Mouse (Mus musculus): ENCODE results near the gene Me1.
A peak's percentile ranks its signal among the peaks of the same experiment; 100 is the strongest.

The Me1 gene

GRCm38 (mm10) chr9:86710091-86710634 is 14.4 kb upstream of the Me1 start:
- DNase-seq (ENCODE audit: extremely low read depth, insufficient read length, low spot score): no peak

GRCm38 (mm10) chr9:86708921-86709320 is 13.2 kb upstream of the Me1 start:
- DNase-seq (ENCODE audit: extremely low read depth, insufficient read length, low spot score): no peak

GRCm38 (mm10) chr9:86707431-86707830 is 11.7 kb upstream of the Me1 start:
- no peak for DNase-seq (ENCODE audit: extremely low read depth, insufficient read length, low spot score)

- no peak for DNase-seq (ENCODE audit: extremely low read depth, insufficient read length, low spot score)
Observed at GRCm38 (mm10) chr9:86701844-86702243, 6.1 kb upstream of the Me1 start.

- no peak for DNase-seq (ENCODE audit: extremely low read depth, insufficient read length, low spot score)
Observed at GRCm38 (mm10) chr9:86701264-86701663, 5.5 kb upstream of the Me1 start.

- DNase-seq (ENCODE audit: extremely low read depth, insufficient read length, low spot score): peak; percentile 78
Observed at GRCm38 (mm10) chr9:86695199-86695817, 445 bp downstream of the Me1 start.

- DNase-seq (ENCODE audit: extremely low read depth, insufficient read length, low spot score): peak; percentile 7
Observed at GRCm38 (mm10) chr9:86694644-86695043, 1.1 kb downstream of the Me1 start.

- no peak for DNase-seq (ENCODE audit: extremely low read depth, insufficient read length, low spot score)
Observed at GRCm38 (mm10) chr9:86693935-86694334, 1.8 kb downstream of the Me1 start.

GRCm38 (mm10) chr9:86692676-86693075 is 3.1 kb downstream of the Me1 start:
- no peak for DNase-seq (ENCODE audit: extremely low read depth, insufficient read length, low spot score)

GRCm38 (mm10) chr9:86692251-86692650 is 3.5 kb downstream of the Me1 start:
- DNase-seq (ENCODE audit: extremely low read depth, insufficient read length, low spot score): no peak

GRCm38 (mm10) chr9:86691101-86691500 is 4.7 kb downstream of the Me1 start:
- no peak for DNase-seq (ENCODE audit: extremely low read depth, insufficient read length, low spot score)

GRCm38 (mm10) chr9:86683713-86684209 is 12.0 kb downstream of the Me1 start:
- no peak for DNase-seq (ENCODE audit: extremely low read depth, insufficient read length, low spot score)

GRCm38 (mm10) chr9:86682844-86683243 is 12.9 kb downstream of the Me1 start:
- DNase-seq (ENCODE audit: extremely low read depth, insufficient read length, low spot score): no peak

- no peak for DNase-seq (ENCODE audit: extremely low read depth, insufficient read length, low spot score)
Observed at GRCm38 (mm10) chr9:86682278-86682677, 13.5 kb downstream of the Me1 start.

- DNase-seq (ENCODE audit: extremely low read depth, insufficient read length, low spot score): no peak
Observed at GRCm38 (mm10) chr9:86680431-86680830, 15.3 kb downstream of the Me1 start.

GRCm38 (mm10) chr9:86679843-86680417 is 15.8 kb downstream of the Me1 start:
- DNase-seq (ENCODE audit: extremely low read depth, insufficient read length, low spot score): no peak

- no peak for DNase-seq (ENCODE audit: extremely low read depth, insufficient read length, low spot score)
Observed at GRCm38 (mm10) chr9:86676246-86676645, 19.5 kb downstream of the Me1 start.

- no peak for DNase-seq (ENCODE audit: extremely low read depth, insufficient read length, low spot score)
Observed at GRCm38 (mm10) chr9:86675426-86675825, 20.3 kb downstream of the Me1 start.

GRCm38 (mm10) chr9:86672907-86673472 is 22.8 kb downstream of the Me1 start:
- no peak for DNase-seq (ENCODE audit: extremely low read depth, insufficient read length, low spot score)

GRCm38 (mm10) chr9:86668590-86669252 is 27.0 kb downstream of the Me1 start:
- no peak for DNase-seq (ENCODE audit: extremely low read depth, insufficient read length, low spot score)

- DNase-seq (ENCODE audit: extremely low read depth, insufficient read length, low spot score): no peak
Observed at GRCm38 (mm10) chr9:86667138-86667750, 28.5 kb downstream of the Me1 start.

Data from 3134 (cell line).